Mouse (Mus musculus): ENCODE results near the gene Clnk. TPM values are rescaled to one million over a fixed set of nuclear protein-coding genes. Genes with fewer than 3 reads are reported as not detected.
"Not testable (repeated sequence)": the region's sequence is repeated elsewhere in the genome, so short reads cannot be mapped to it uniquely, and the experiment has no call there.

The Clnk gene
- total RNA-seq, 1 experiment: 0.36 TPM

DNA sequence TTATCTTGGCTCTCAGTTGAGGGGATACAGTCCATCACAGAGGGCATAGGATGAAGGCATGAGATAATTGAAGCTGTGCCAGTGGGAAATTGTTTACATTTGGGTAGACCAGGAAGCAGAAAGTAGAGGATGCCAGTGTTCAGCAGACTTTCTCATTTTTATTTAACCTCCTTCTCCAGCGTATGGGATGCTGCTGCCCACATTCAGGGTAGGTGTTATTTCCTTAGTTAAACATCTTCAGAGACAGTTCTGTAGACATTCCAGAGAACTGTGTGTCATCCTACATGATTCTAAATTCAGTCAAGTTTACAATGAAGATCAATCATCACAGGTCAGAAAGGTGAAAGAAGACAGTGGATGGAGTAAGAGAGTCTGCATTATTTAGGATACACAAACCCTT lies 12.0 kb upstream of the Clnk start:
- H3K36me3 ChIP-seq (ENCODE audit: control insufficient read depth, insufficient read depth, low read length, poor library complexity, severe bottlenecking): no peaks in the 10 kb centered on the region
- no peak overlapping the region for H3K27ac ChIP-seq (ENCODE audit: insufficient read depth, low read depth, low read length, poor library complexity, severe bottlenecking)
- H3K9me3 ChIP-seq (ENCODE audit: control insufficient read depth, insufficient read depth, low read depth, low read length): no peaks in the 10 kb centered on the region
- no peak for TF ChIP-seq CHD2 (IDR thresholded peaks at IDR 0.05; ENCODE audit: low read depth, low read length)
- TF ChIP-seq ZC3H11A (IDR thresholded peaks at IDR 0.05; ENCODE audit: borderline replicate concordance, low read depth, low read length): no peak
- no peak for TF ChIP-seq MAFK (IDR thresholded peaks at IDR 0.05; ENCODE audit: insufficient read depth, low read depth, low read length)
- no peak for TF ChIP-seq ZNF384 (IDR thresholded peaks at IDR 0.05; ENCODE audit: low read depth, low read length)
- TF ChIP-seq HCFC1 (IDR thresholded peaks at IDR 0.05; ENCODE audit: borderline replicate concordance, insufficient read depth, low read length): no peak
- no peak overlapping the region for H3K4me3 ChIP-seq (ENCODE audit: insufficient read depth in 1 of 2, low read depth in 1 of 2, low read length in 2 of 2, poor library complexity in 1 of 2, severe bottlenecking in 1 of 2)
- no peaks in the 10 kb centered on the region for H3K4me1 ChIP-seq (ENCODE audit: control insufficient read depth in 2 of 2, insufficient read depth in 2 of 2, low read length in 2 of 2, poor library complexity in 1 of 2)
- no peak for DNase-seq (ENCODE audit: low read depth, low spot score)
- no peak overlapping the region for H3K9ac ChIP-seq (ENCODE audit: insufficient read depth, low read depth, low read length, poor library complexity, severe bottlenecking)
- in situ Hi-C loops (cut with MboI; ENCODE audit: low sequenced_read_pairs in 2 of 2, unreplicated experiment in 2 of 2): no loop called here

DNA sequence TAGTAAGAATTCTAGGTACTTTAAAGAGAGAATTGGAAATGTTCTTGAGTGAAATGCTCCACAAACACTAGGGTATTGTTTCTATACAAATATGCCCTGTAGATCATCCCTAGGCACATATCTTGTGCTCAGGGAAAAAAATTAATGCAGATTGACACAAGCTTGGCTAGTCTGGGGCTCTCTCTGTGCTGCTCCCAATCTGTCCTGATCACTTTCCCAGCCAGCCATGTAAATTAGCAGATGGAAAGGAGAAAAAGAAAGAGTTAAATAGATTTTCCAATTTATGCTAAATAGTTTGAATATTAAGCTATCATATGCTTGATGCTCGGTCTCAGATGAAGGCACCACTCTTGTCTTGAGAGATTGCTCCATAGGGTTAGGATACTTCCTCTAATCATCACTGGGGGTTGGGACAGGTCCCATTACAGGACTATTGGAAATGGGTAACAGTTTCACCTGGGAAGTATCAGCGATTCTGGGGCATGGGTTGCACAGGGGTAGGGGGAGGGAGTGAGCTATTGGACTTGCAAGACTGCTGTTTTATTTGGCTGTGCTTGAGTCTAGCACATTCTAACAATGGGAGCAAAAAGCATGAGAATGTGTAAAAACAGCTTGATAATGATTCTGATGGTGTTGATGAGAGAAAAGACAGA lies 10.1 kb upstream of the Clnk start:
- H3K4me1 ChIP-seq (ENCODE audit: control insufficient read depth in 2 of 2, insufficient read depth in 2 of 2, low read length in 2 of 2, poor library complexity in 1 of 2): no peaks in the 10 kb centered on the region
- TF ChIP-seq MAFK (IDR thresholded peaks at IDR 0.05; ENCODE audit: insufficient read depth, low read depth, low read length) (no peak), ZNF384 (IDR thresholded peaks at IDR 0.05; ENCODE audit: low read depth, low read length) (no peak), CHD2 (IDR thresholded peaks at IDR 0.05; ENCODE audit: low read depth, low read length) (no peak), ZC3H11A (IDR thresholded peaks at IDR 0.05; ENCODE audit: borderline replicate concordance, low read depth, low read length) (no peak), HCFC1 (IDR thresholded peaks at IDR 0.05; ENCODE audit: borderline replicate concordance, insufficient read depth, low read length) (no peak)
- H3K4me3 ChIP-seq (ENCODE audit: insufficient read depth in 1 of 2, low read depth in 1 of 2, low read length in 2 of 2, poor library complexity in 1 of 2, severe bottlenecking in 1 of 2): no peak overlapping the region
- H3K9ac ChIP-seq (ENCODE audit: insufficient read depth, low read depth, low read length, poor library complexity, severe bottlenecking): no peak overlapping the region
- DNase-seq (ENCODE audit: low read depth, low spot score): no peak
- no peak overlapping the region for H3K27ac ChIP-seq (ENCODE audit: insufficient read depth, low read depth, low read length, poor library complexity, severe bottlenecking)
- H3K36me3 ChIP-seq (ENCODE audit: control insufficient read depth, insufficient read depth, low read length, poor library complexity, severe bottlenecking): no peaks in the 10 kb centered on the region
- in situ Hi-C loops (cut with MboI; ENCODE audit: low sequenced_read_pairs in 2 of 2, unreplicated experiment in 2 of 2): no loop called here
- no peaks in the 10 kb centered on the region for H3K9me3 ChIP-seq (ENCODE audit: control insufficient read depth, insufficient read depth, low read depth, low read length)

DNA sequence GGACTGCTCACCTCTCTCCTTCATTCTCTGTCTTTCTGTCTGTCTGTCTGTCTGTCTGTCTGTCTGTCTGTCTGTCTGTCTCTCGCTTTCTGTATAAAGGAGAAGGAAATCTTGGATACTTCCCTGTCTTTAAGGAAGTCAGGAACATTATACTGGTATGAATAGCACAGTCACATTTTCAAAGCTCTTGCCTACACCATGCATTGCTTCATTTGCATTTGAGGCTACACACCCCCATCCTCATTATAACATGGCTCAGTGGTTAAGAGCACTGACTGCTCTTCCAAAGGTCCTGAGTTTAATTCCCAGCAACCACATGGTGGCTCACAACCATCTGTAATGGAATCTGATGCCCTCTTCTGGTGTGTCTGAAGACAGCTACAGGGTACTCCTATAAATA lies 6.0 kb upstream of the Clnk start:
- H3K4me1 ChIP-seq (ENCODE audit: control insufficient read depth in 2 of 2, insufficient read depth in 2 of 2, low read length in 2 of 2, poor library complexity in 1 of 2); DNase-seq (ENCODE audit: low read depth, low spot score); H3K9ac ChIP-seq (ENCODE audit: insufficient read depth, low read depth, low read length, poor library complexity, severe bottlenecking); H3K27ac ChIP-seq (ENCODE audit: insufficient read depth, low read depth, low read length, poor library complexity, severe bottlenecking); H3K4me3 ChIP-seq (ENCODE audit: insufficient read depth in 1 of 2, low read depth in 1 of 2, low read length in 2 of 2, poor library complexity in 1 of 2, severe bottlenecking in 1 of 2); in situ Hi-C loops (cut with MboI; ENCODE audit: low sequenced_read_pairs in 2 of 2, unreplicated experiment in 2 of 2); H3K36me3 ChIP-seq (ENCODE audit: control insufficient read depth, insufficient read depth, low read length, poor library complexity, severe bottlenecking); H3K9me3 ChIP-seq (ENCODE audit: control insufficient read depth, insufficient read depth, low read depth, low read length): not testable (repeated sequence)

DNA sequence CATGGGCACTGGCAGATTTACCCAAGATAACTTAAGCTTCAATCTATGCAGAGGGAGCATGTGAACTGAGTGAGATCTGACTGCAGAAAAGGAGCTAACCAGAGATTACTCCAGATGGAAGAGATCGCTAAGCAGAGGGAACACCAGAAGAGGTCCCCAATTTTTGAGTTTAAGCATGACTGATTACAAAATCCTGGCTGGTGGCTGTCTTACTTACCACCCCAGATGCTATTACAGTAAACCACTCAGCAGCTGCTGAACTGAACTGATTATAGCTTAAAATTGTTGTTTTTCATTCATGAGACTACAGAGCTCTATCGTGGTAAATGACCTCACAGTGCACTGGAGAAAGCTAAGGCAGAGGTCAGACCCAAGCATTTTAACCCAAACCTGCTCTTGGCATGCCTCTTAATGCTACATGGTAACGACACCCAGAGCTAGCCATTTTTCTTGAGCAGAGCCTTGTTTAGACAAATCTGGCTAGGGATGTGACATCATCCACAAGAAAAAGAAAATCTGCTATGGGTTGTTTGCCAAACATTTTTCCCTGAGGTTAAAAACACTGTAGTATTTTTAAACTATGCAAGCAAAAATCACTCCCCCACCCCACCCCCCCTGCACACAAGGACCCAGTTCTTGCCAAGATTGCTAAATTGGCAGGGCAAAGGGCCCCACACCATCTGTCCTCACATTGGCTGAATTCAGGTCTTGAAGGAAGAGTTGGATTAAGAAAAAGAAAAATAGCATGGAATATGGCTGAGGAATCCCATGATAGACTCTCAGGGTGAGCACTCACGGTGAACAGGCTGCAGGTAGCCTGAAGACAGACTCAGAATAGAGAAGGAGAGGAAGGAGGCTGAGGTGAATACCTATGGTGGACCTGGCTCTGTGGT lies 5.4 kb upstream of the Clnk start:
- Histone ChIP-seq H3K4me3 (ENCODE audit: insufficient read depth in 1 of 2, low read depth in 1 of 2, low read length in 2 of 2, poor library complexity in 1 of 2, severe bottlenecking in 1 of 2) (no peak overlapping the region), H3K27ac (ENCODE audit: insufficient read depth, low read depth, low read length, poor library complexity, severe bottlenecking) (no peak overlapping the region), H3K9me3 (ENCODE audit: control insufficient read depth, insufficient read depth, low read depth, low read length) (no peaks in the 10 kb centered on the region), H3K9ac (ENCODE audit: insufficient read depth, low read depth, low read length, poor library complexity, severe bottlenecking) (no peak overlapping the region), H3K36me3 (ENCODE audit: control insufficient read depth, insufficient read depth, low read length, poor library complexity, severe bottlenecking) (no peaks in the 10 kb centered on the region), H3K4me1 (ENCODE audit: control insufficient read depth in 2 of 2, insufficient read depth in 2 of 2, low read length in 2 of 2, poor library complexity in 1 of 2) (no peaks in the 10 kb centered on the region)
- DNase-seq (ENCODE audit: low read depth, low spot score): no peak
- TF ChIP-seq ZC3H11A (IDR thresholded peaks at IDR 0.05; ENCODE audit: borderline replicate concordance, low read depth, low read length): no peak
- no peak for TF ChIP-seq HCFC1 (IDR thresholded peaks at IDR 0.05; ENCODE audit: borderline replicate concordance, insufficient read depth, low read length)
- in situ Hi-C loops (cut with MboI; ENCODE audit: low sequenced_read_pairs in 2 of 2, unreplicated experiment in 2 of 2): no loop called here

DNA sequence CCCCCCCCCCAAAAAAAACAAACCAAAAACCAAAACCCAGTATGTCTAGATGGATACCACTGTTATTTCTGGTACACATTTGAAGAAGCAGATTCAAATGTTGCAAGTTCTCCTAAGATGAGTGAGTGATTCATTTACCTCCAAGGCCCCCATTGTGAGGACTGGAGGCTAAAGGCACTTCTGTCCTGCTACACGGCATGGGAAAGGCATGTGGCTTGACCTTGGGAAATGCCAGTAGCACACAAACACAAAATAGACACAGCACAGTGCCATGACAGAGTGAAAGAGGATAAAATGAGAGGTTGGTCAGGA lies 4.8 kb upstream of the Clnk start:
- TF ChIP-seq ZC3H11A (IDR thresholded peaks at IDR 0.05; ENCODE audit: borderline replicate concordance, low read depth, low read length): no peak
- TF ChIP-seq ZNF384 (IDR thresholded peaks at IDR 0.05; ENCODE audit: low read depth, low read length): no peak
- TF ChIP-seq MAFK (IDR thresholded peaks at IDR 0.05; ENCODE audit: insufficient read depth, low read depth, low read length): no peak
- TF ChIP-seq CHD2 (IDR thresholded peaks at IDR 0.05; ENCODE audit: low read depth, low read length): no peak
- no peak for TF ChIP-seq HCFC1 (IDR thresholded peaks at IDR 0.05; ENCODE audit: borderline replicate concordance, insufficient read depth, low read length)
- Histone ChIP-seq H3K4me3 (ENCODE audit: insufficient read depth in 1 of 2, low read depth in 1 of 2, low read length in 2 of 2, poor library complexity in 1 of 2, severe bottlenecking in 1 of 2) (no peak overlapping the region), H3K36me3 (ENCODE audit: control insufficient read depth, insufficient read depth, low read length, poor library complexity, severe bottlenecking) (no peaks in the 10 kb centered on the region), H3K9ac (ENCODE audit: insufficient read depth, low read depth, low read length, poor library complexity, severe bottlenecking) (no peak overlapping the region), H3K27ac (ENCODE audit: insufficient read depth, low read depth, low read length, poor library complexity, severe bottlenecking) (no peak overlapping the region), H3K4me1 (ENCODE audit: control insufficient read depth in 2 of 2, insufficient read depth in 2 of 2, low read length in 2 of 2, poor library complexity in 1 of 2) (no peaks in the 10 kb centered on the region), H3K9me3 (ENCODE audit: control insufficient read depth, insufficient read depth, low read depth, low read length) (no peaks in the 10 kb centered on the region)
- in situ Hi-C loops (cut with MboI; ENCODE audit: low sequenced_read_pairs in 2 of 2, unreplicated experiment in 2 of 2): no loop called here
- no peak for DNase-seq (ENCODE audit: low read depth, low spot score)

All from ES-E14 (cell line).